Mouse (Mus musculus): ENCODE results near the gene Stk10.

GRCm38 (mm10) chr11:32554141-32555091 lies 21.3 kb downstream of the Stk10 start:
- TF ChIP-seq CTCF (IDR thresholded peaks at IDR 0.05; ENCODE audit: low read depth, low read length): no peak
- TF ChIP-seq GATA1 (IDR thresholded peaks at IDR 0.05; ENCODE audit: borderline replicate concordance, low read length): no peak

All from G1E (cell line).